Mouse (Mus musculus) neural tube, embryonic 12.5 days (tissue): ENCODE measurements around the gene 2310033P09Rik. TPM values are rescaled to one million over a fixed set of nuclear protein-coding genes. Genes with fewer than 3 reads are reported as not detected.

ENCODE experiments used
- ATAC-seq: fragments of 200-750 bp; cut with Nextera tagmentation; 2 replicates; pipeline ENCODE4 v1.8.0; 2017; ENCODE audit warnings: low read depth, mild to moderate bottlenecking, moderate TSS enrichment, moderate library complexity; ENCODE audit not compliant: low FRiP score
- H3K27ac ChIP-seq: fragments of 300-500 bp; sonication (generic); 2 replicates; pipeline ENCODE4 v1.5.1; 2016
- H3K27me3 ChIP-seq: fragments of 300-500 bp; sonication (generic); replicated peaks from 2 replicates; pipeline ENCODE4 v1.6.1; 2016; ENCODE audit warnings: mild to moderate bottlenecking
- H3K36me3 ChIP-seq: fragments of 300-500 bp; sonication (generic); 2 replicates; pipeline ENCODE4 v1.6.1; 2016; ENCODE audit warnings: mild to moderate bottlenecking
- H3K4me1 ChIP-seq: fragments of 300-500 bp; sonication (generic); 2 replicates; pipeline ENCODE4 v1.6.1; 2016
- H3K4me2 ChIP-seq: fragments of 300-500 bp; sonication (generic); replicated peaks from 2 replicates; pipeline ENCODE4 v1.6.1; 2016; ENCODE audit warnings: mild to moderate bottlenecking
- H3K4me3 ChIP-seq: fragments of 300-500 bp; sonication (generic); 2 replicates; pipeline ENCODE4 v1.5.1; 2016
- H3K9ac ChIP-seq: fragments of 300-500 bp; sonication (generic); 2 replicates; pipeline ENCODE4 v1.6.1; 2016; ENCODE audit warnings: mild to moderate bottlenecking
- H3K9me3 ChIP-seq: fragments of 300-500 bp; sonication (generic); 2 replicates; pipeline ENCODE4 v1.6.1; 2016; ENCODE audit warnings: mild to moderate bottlenecking
- WGBS: fragments of 180-500 bp; shearing (Covaris S2); methylation state at CpG from one replicate; pipeline ENCODE4 v1.1.7; 2016; 5-methylcytosine and 5-hydroxymethylcytosine counted together
- polyA plus RNA-seq: library from polyadenylated mRNA; unstranded; fragments of >200 nt; fragmentation: Nextera tagmentation; extraction: Ambion mirVana; gene quantifications from 2 replicates; pipeline ENCODE4 v1.2.1, GENCODE M21; 2016

2310033P09Rik gene
- polyA plus RNA-seq, 1 experiment from 2014 or later = 30.1 TPM

GRCm38 (mm10) chr11:59176475-59176874 lies 31.6 kb upstream of the 2310033P09Rik start:
- Histone ChIP-seq H3K27ac (no peak overlapping the region), H3K4me2 (peak overlapping the region; percentile 25; the same call in 1 of the 2 replicates), H3K9me3 (no peaks in the 10 kb centered on the region), H3K27me3 (peaks cover 55% of the 10 kb centered on the region), H3K9ac (no peak overlapping the region), H3K4me3 (peak overlapping the region; percentile 9; the same call in 1 of the 2 replicates), H3K4me1 (0 out of 2 replicates have a peak, but pooled peaks cover 3% of the 10 kb centered on the region), H3K36me3 (no peaks in the 10 kb centered on the region)
- no peak for ATAC-seq
- WGBS = 3% methylated on average over 48 of the region's 48 CpGs

- Histone ChIP-seq H3K4me1 (0 out of 2 replicates have a peak, but pooled peaks cover 3% of the 10 kb centered on the region), H3K36me3 (no peaks in the 10 kb centered on the region), H3K27ac (no peak overlapping the region), H3K27me3 (peaks cover 55% of the 10 kb centered on the region), H3K9me3 (no peaks in the 10 kb centered on the region), H3K4me2 (0 out of 2 replicates have a peak overlapping the region, but pooled peaks have one; percentile 25), H3K9ac (no peak overlapping the region), H3K4me3 (no peak overlapping the region)
- no peak for ATAC-seq
- WGBS = 8% methylated on average over 34 of the region's 34 CpGs
These were observed 31.2 kb upstream of the 2310033P09Rik start for GRCm38 (mm10) chr11:59176921-59177320.

- no peaks in the 10 kb centered on the region for H3K9me3 ChIP-seq
- ATAC-seq = no peak
- H3K27ac ChIP-seq = no peak within 1 kb of the TSS
- H3K4me2 ChIP-seq = no peak within 1 kb of the TSS
- peaks cover 16% of the 10 kb centered on the region for H3K27me3 ChIP-seq
- WGBS = 39% methylated on average over 3 of the region's 3 CpGs
- H3K4me1 ChIP-seq = no peaks in the 10 kb centered on the region
- H3K36me3 ChIP-seq = peaks cover 31% of the 10 kb centered on the region
- no peak within 1 kb of the TSS for H3K9ac ChIP-seq
- no peak within 1 kb of the TSS for H3K4me3 ChIP-seq
These were observed 25.2 kb upstream of the 2310033P09Rik start, which contains the start of gene Gjc2 for GRCm38 (mm10) chr11:59182864-59183331. Gjc2 (minus strand) TSS chr11:59183213.

- no peaks in the 10 kb centered on the region for H3K9me3 ChIP-seq
- H3K36me3 ChIP-seq = peaks cover 31% of the 10 kb centered on the region
- H3K4me2 ChIP-seq = no peak overlapping the region
- H3K27ac ChIP-seq = no peak overlapping the region
- H3K9ac ChIP-seq = no peak overlapping the region
- WGBS = 47% methylated on average over 3 of the region's 3 CpGs
- 0 out of 2 replicates have a peak, but pooled peaks have one; percentile 44 for ATAC-seq
- H3K4me1 ChIP-seq = no peaks in the 10 kb centered on the region
- H3K27me3 ChIP-seq = peaks cover 7% of the 10 kb centered on the region
- H3K4me3 ChIP-seq = no peak overlapping the region
These were observed 24.3 kb upstream of the 2310033P09Rik start for GRCm38 (mm10) chr11:59183821-59184220.

- WGBS = 83% methylated on average over 5 of the region's 5 CpGs
- peaks cover 31% of the 10 kb centered on the region for H3K36me3 ChIP-seq
- no peak overlapping the region for H3K4me3 ChIP-seq
- H3K27ac ChIP-seq = no peak overlapping the region
- peaks cover 6% of the 10 kb centered on the region; the same call in 1 of the 2 replicates for H3K4me1 ChIP-seq
- no peaks in the 10 kb centered on the region for H3K27me3 ChIP-seq
- H3K4me2 ChIP-seq = no peak overlapping the region
- H3K9me3 ChIP-seq = no peaks in the 10 kb centered on the region
- no peak for ATAC-seq
- H3K9ac ChIP-seq = no peak overlapping the region
These were observed 22.6 kb upstream of the 2310033P09Rik start for GRCm38 (mm10) chr11:59185490-59185889.

GRCm38 (mm10) chr11:59187706-59188105 lies 20.4 kb upstream of the 2310033P09Rik start:
- no peak for ATAC-seq
- WGBS = 68% methylated on average over 6 of the region's 6 CpGs
- H3K9ac ChIP-seq = no peak overlapping the region

GRCm38 (mm10) chr11:59191231-59192058 lies 16.7 kb upstream of the 2310033P09Rik start:
- WGBS = under 1% methylated on average over 59 of the region's 59 CpGs
- Histone ChIP-seq H3K4me1 (peaks cover 6% of the 10 kb centered on the region; the same call in 1 of the 2 replicates), H3K27ac (peak overlapping the region; percentile 38; the same call in 1 of the 2 replicates), H3K9me3 (no peaks in the 10 kb centered on the region), H3K27me3 (no peaks in the 10 kb centered on the region), H3K36me3 (no peaks in the 10 kb centered on the region), H3K4me2 (peak overlapping the region; percentile 70), H3K9ac (peak overlapping the region; percentile 64), H3K4me3 (peak overlapping the region; percentile 58)
- ATAC-seq = peak; percentile 95

More at GRCm38 (mm10) chr11:59187706-59188105, 20.4 kb upstream of the 2310033P09Rik start:
- Histone ChIP-seq H3K4me2 (no peak overlapping the region), H3K9me3 (no peaks in the 10 kb centered on the region), H3K4me1 (peaks cover 6% of the 10 kb centered on the region; the same call in 1 of the 2 replicates), H3K36me3 (peaks cover 27% of the 10 kb centered on the region), H3K4me3 (no peak overlapping the region), H3K27me3 (no peaks in the 10 kb centered on the region), H3K27ac (no peak overlapping the region)

- H3K36me3 ChIP-seq = no peaks in the 10 kb centered on the region
- ATAC-seq = peak; percentile 22
- peak within 1 kb of the TSS; percentile 64 for H3K9ac ChIP-seq
- WGBS = 6% methylated on average over 16 of the region's 16 CpGs
- peak within 1 kb of the TSS; percentile 70 for H3K4me2 ChIP-seq
- no peaks in the 10 kb centered on the region for H3K9me3 ChIP-seq
- H3K27ac ChIP-seq = peak within 1 kb of the TSS; percentile 38; the same call in 1 of the 2 replicates
- H3K4me1 ChIP-seq = peaks cover 6% of the 10 kb centered on the region; the same call in 1 of the 2 replicates
- H3K4me3 ChIP-seq = peak within 1 kb of the TSS; percentile 58
- no peaks in the 10 kb centered on the region for H3K27me3 ChIP-seq
These were observed 16.1 kb upstream of the 2310033P09Rik start, which contains the start of gene Guk1 for GRCm38 (mm10) chr11:59192059-59192386. Guk1 (minus strand) TSS chr11:59192212.

- no peak overlapping the region for H3K9ac ChIP-seq
- ATAC-seq = no peak
- H3K36me3 ChIP-seq = peaks cover 9% of the 10 kb centered on the region; the same call in 1 of the 2 replicates
- no peak overlapping the region for H3K27ac ChIP-seq
- no peak overlapping the region for H3K4me2 ChIP-seq
- H3K4me3 ChIP-seq = no peak overlapping the region
- peaks cover 4% of the 10 kb centered on the region for H3K4me1 ChIP-seq
- no peaks in the 10 kb centered on the region for H3K9me3 ChIP-seq
- no peaks in the 10 kb centered on the region for H3K27me3 ChIP-seq
These were observed 11.9 kb upstream of the 2310033P09Rik start for GRCm38 (mm10) chr11:59196230-59196629.

- Histone ChIP-seq H3K36me3 (peaks cover 30% of the 10 kb centered on the region), H3K9ac (peak overlapping the region; percentile 81), H3K4me2 (peak overlapping the region; percentile 93), H3K9me3 (no peaks in the 10 kb centered on the region), H3K4me3 (peak overlapping the region; percentile 83), H3K4me1 (peaks cover 16% of the 10 kb centered on the region), H3K27me3 (no peaks in the 10 kb centered on the region), H3K27ac (no peak overlapping the region)
- no peak; the same call in 1 of the 2 replicates for ATAC-seq
- 40% methylated on average over 16 of the region's 16 CpGs for WGBS
These were observed 6.7 kb upstream of the 2310033P09Rik start for GRCm38 (mm10) chr11:59201216-59202002.

- Histone ChIP-seq H3K9me3 (no peaks in the 10 kb centered on the region), H3K4me2 (peak within 1 kb of the TSS; percentile 93), H3K36me3 (peaks cover 33% of the 10 kb centered on the region), H3K4me1 (peaks cover 16% of the 10 kb centered on the region), H3K27me3 (no peaks in the 10 kb centered on the region), H3K4me3 (peak within 1 kb of the TSS; percentile 83), H3K9ac (peak within 1 kb of the TSS; percentile 81), H3K27ac (no peak within 1 kb of the TSS)
- WGBS = under 1% methylated on average over 63 of the region's 63 CpGs
- peak; percentile 89 for ATAC-seq
These were observed 5.8 kb upstream of the 2310033P09Rik start, which contains the start of gene Mrpl55 for GRCm38 (mm10) chr11:59202081-59202995. Mrpl55 (plus strand) TSS chr11:59202486.
